Mouse (Mus musculus): ENCODE results near the gene Pgap2.

GRCm38 (mm10) chr7:102263020-102263419 is 53.0 kb downstream of the Pgap2 start:
- no peak for TF ChIP-seq CTCF (IDR thresholded peaks at IDR 0.05; ENCODE audit: borderline replicate concordance, control insufficient read depth, extremely low read depth, insufficient read depth, low read length, poor library complexity)
- TF ChIP-seq POLR2A (IDR thresholded peaks at IDR 0.05; ENCODE audit: control insufficient read depth, extremely low read depth, insufficient read depth, low read length, poor library complexity), result no peak

Data from thymus, adult 2 months (tissue).